Mouse (Mus musculus): Measurements from ENCODE around the gene Lyrm7. TPM values are rescaled to one million over a fixed set of nuclear protein-coding genes. Genes with fewer than 3 reads are reported as not detected.

Lyrm7 gene
- polyA plus RNA-seq, 1 experiment from 2014 or later = 25.7 TPM

Other genes starting within 250 kb of the Lyrm7 start
- gene Cdc42se2, start 73.2 kb downstream of the Lyrm7 start, polyA plus RNA-seq (2015; fragmentation: Nextera tagmentation; extraction: Ambion mirVana) = 63.5 and 76.1 TPM in 2 replicates
- 581 and 590 TPM in 2 replicates for gene Hint1, start 5.5 kb upstream of the Lyrm7 start, polyA plus RNA-seq (2015; fragmentation: Nextera tagmentation; extraction: Ambion mirVana)
- gene Gpx3, start 41.5 kb upstream of the Lyrm7 start, polyA plus RNA-seq (2015; fragmentation: Nextera tagmentation; extraction: Ambion mirVana) = 771 and 1,022 TPM in 2 replicates
- 20.0 and 24.7 TPM in 2 replicates for gene Tnip1, start 102.0 kb upstream of the Lyrm7 start, polyA plus RNA-seq (2015; fragmentation: Nextera tagmentation; extraction: Ambion mirVana)
- gene Anxa6, start 172.5 kb upstream of the Lyrm7 start, polyA plus RNA-seq (2015; fragmentation: Nextera tagmentation; extraction: Ambion mirVana) = 340 and 364 TPM in 2 replicates
- gene Ccdc69, start 217.2 kb upstream of the Lyrm7 start, polyA plus RNA-seq (2015; fragmentation: Nextera tagmentation; extraction: Ambion mirVana) = 22.6 and 25.1 TPM in 2 replicates
- 36.7 and 38.5 TPM in 2 replicates for gene Gm2a, start 237.2 kb upstream of the Lyrm7 start, polyA plus RNA-seq (2015; fragmentation: Nextera tagmentation; extraction: Ambion mirVana)

All from heart, embryonic 16.5 days (tissue).